Mouse (Mus musculus): ENCODE data around the gene Gm10401. TPM values are rescaled to one million over a fixed set of nuclear protein-coding genes. Genes with fewer than 3 reads are reported as not detected.
A peak's percentile ranks its signal among the peaks of the same experiment; 100 is the strongest.

Gm10401 gene
- polyA plus RNA-seq, 1 experiment from 2014 or later, result 30.3 TPM

DNA sequence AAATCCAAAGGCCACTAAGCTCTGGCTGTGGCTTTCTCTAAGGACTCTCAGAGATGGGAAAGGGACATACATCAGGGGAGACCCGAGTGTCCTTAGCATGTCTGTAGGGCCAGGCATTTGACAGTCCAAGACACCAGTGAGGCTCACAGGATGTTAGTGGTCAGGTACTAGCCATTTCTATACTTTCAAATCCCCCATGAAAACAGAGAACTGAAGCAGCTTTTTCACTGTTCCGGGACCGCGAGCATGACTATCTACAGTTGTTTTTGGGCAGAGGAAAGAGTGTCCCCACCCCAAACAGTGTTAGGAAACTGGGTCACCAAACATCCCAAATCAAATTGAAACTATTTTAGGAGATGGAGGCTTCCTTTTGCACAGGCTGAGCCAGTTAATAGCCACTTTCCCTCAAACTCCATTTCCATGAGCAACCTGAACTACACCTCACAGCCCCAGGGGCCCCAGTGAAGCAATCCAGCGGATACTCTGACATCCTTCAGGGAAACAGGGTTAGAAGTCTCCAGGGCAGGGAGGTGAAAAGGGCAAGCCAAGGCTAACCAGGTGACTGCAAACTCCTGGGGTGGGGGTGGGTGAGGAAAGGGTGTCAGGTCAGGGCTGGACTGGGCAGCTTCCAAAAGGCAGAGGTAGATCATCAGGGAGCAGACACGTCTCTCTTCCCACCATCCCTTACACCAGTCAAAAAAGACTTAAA, 35.4 kb upstream of the Gm10401 start:
- peaks cover 16% of the 10 kb centered on the region for H3K36me3 ChIP-seq
- 0 out of 2 replicates have a peak, but pooled peaks cover 6% of the 10 kb centered on the region for H3K27me3 ChIP-seq
- peak overlapping the region; percentile 96 for H3K4me3 ChIP-seq
- no peak for ATAC-seq (ENCODE audit: low FRiP score)
- no peak overlapping the region for H3K27ac ChIP-seq
- 59% methylated on average over 6 of the region's 6 CpGs for WGBS
- H3K4me1 ChIP-seq, result peaks cover 17% of the 10 kb centered on the region
- H3K4me2 ChIP-seq (replicated peaks), result peak overlapping the region; percentile 73
- H3K9ac ChIP-seq, result peak overlapping the region; percentile 96
- H3K9me3 ChIP-seq (replicated peaks), result no peaks in the 10 kb centered on the region

DNA sequence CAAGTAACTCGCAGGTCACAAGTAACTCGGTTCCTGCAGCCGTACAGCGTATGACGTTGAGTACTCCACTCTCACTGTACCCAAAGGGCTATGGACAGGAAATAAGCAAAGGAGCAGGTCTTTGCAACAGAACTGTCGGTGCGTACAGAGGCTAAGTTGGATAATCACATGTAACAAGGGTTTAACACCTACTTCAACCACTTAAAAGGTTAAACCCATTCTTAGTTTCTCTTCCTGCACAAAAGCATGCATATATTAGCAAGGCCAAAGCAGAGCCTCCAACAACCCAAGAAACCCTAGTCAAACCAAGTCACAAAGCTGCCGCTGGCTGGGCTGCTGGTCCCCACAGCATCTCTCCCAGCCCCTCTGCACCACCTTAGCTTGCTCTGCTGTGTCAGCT, 34.4 kb upstream of the Gm10401 start:
- Histone ChIP-seq H3K4me2 (replicated peaks) (peak overlapping the region; percentile 73), H3K9ac (0 out of 2 replicates have a peak overlapping the region, but pooled peaks have one; percentile 10), H3K4me1 (peaks cover 17% of the 10 kb centered on the region), H3K4me3 (no peak overlapping the region), H3K9me3 (replicated peaks) (no peaks in the 10 kb centered on the region), H3K27me3 (0 out of 2 replicates have a peak, but pooled peaks cover 3% of the 10 kb centered on the region), H3K27ac (no peak overlapping the region), H3K36me3 (peaks cover 25% of the 10 kb centered on the region)
- no peak for ATAC-seq (ENCODE audit: low FRiP score)
- 94% methylated on average over 8 of the region's 8 CpGs for WGBS

DNA sequence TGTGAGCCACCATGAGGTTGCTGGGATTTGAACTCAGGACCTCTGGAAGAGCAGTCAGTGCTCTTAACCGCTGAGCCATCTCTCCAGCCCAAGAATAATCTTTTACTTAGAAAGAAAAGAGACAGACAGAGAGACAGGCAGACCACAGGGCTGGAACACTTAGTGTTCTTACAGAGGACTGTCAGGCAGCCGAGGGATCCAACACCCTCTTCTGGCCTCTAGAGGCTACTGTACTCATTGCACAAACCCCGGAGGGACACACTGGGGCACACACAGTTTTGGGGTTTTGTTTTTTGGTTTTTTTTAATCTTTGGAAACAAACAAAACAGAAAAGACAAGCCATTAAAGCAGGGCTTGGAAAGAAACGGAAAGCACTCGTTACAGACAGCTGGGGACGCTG, 31.2 kb upstream of the Gm10401 start:
- Histone ChIP-seq H3K27ac (no peak overlapping the region), H3K9me3 (replicated peaks) (no peaks in the 10 kb centered on the region), H3K4me1 (peaks cover 27% of the 10 kb centered on the region), H3K36me3 (peaks cover 46% of the 10 kb centered on the region), H3K9ac (no peak overlapping the region), H3K4me3 (no peak overlapping the region), H3K27me3 (no peaks in the 10 kb centered on the region), H3K4me2 (replicated peaks) (no peak overlapping the region)
- ATAC-seq (ENCODE audit: low FRiP score), result no peak
- 91% methylated on average over 6 of the region's 6 CpGs for WGBS

- H3K36me3 ChIP-seq, result peaks cover 56% of the 10 kb centered on the region
- H3K4me2 ChIP-seq (replicated peaks), result no peak overlapping the region
- peaks cover 12% of the 10 kb centered on the region for H3K4me1 ChIP-seq
- H3K9ac ChIP-seq, result no peak overlapping the region
- H3K27me3 ChIP-seq, result no peaks in the 10 kb centered on the region
- WGBS, result 95% methylated on average over 22 of the region's 22 CpGs
- ATAC-seq (ENCODE audit: low FRiP score), result no peak
- H3K9me3 ChIP-seq (replicated peaks), result no peaks in the 10 kb centered on the region
- no peak overlapping the region for H3K27ac ChIP-seq
- no peak overlapping the region for H3K4me3 ChIP-seq
Observed at GRCm38 (mm10) chr5:115127421-115128179, 29.5 kb upstream of the Gm10401 start.

- no peak for ATAC-seq (ENCODE audit: low FRiP score)
- Histone ChIP-seq H3K36me3 (peaks cover 61% of the 10 kb centered on the region), H3K4me2 (replicated peaks) (no peak overlapping the region), H3K4me1 (peaks cover 10% of the 10 kb centered on the region; the same call in 1 of the 2 replicates), H3K27me3 (no peaks in the 10 kb centered on the region), H3K9ac (no peak overlapping the region), H3K27ac (no peak overlapping the region), H3K4me3 (no peak overlapping the region), H3K9me3 (replicated peaks) (no peaks in the 10 kb centered on the region)
- 92% methylated on average over 28 of the region's 28 CpGs for WGBS
Observed at GRCm38 (mm10) chr5:115126578-115127312, 28.6 kb upstream of the Gm10401 start.

- WGBS, result 22% methylated on average over 24 of the region's 24 CpGs
- Histone ChIP-seq H3K4me2 (replicated peaks) (peak overlapping the region; percentile 21; the same call in 1 of the 2 replicates), H3K36me3 (peaks cover 61% of the 10 kb centered on the region), H3K9ac (no peak overlapping the region), H3K4me3 (no peak overlapping the region), H3K27me3 (no peaks in the 10 kb centered on the region), H3K27ac (peak overlapping the region; percentile 30), H3K4me1 (peaks cover 10% of the 10 kb centered on the region; the same call in 1 of the 2 replicates), H3K9me3 (replicated peaks) (no peaks in the 10 kb centered on the region)
- peak; percentile 44; the same call in 1 of the 2 replicates for ATAC-seq (ENCODE audit: low FRiP score)
Observed at GRCm38 (mm10) chr5:115125211-115125871, 27.2 kb upstream of the Gm10401 start.

GRCm38 (mm10) chr5:115124690-115125089, 26.6 kb upstream of the Gm10401 start:
- Histone ChIP-seq H3K4me2 (replicated peaks) (no peak overlapping the region), H3K9ac (no peak overlapping the region), H3K27ac (peak overlapping the region; percentile 30; the same call in 1 of the 2 replicates), H3K27me3 (no peaks in the 10 kb centered on the region), H3K9me3 (replicated peaks) (no peaks in the 10 kb centered on the region), H3K36me3 (peaks cover 55% of the 10 kb centered on the region), H3K4me3 (no peak overlapping the region), H3K4me1 (peaks cover 10% of the 10 kb centered on the region; the same call in 1 of the 2 replicates)
- no peak for ATAC-seq (ENCODE audit: low FRiP score)
- WGBS, result 97% methylated on average over 6 of the region's 6 CpGs

DNA sequence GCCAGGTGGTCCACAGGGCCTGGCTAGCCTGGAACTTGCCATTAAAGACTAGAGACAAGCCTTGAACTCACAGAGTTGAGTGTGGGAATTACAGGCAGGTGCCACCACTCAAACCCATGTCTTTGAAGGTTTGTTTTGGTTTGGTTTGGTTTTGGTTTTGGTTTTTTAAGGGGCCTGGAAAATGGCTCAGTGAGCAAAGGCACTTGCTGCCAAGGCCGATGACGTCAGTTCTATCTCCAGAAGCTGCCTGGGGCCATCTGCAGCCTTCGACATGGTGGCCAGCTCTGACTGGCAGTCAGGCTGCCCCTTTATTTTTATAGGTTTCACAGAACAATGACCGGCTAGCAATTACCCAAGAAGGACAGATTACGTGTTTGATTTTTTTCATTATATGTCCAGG, 22.9 kb upstream of the Gm10401 start:
- Histone ChIP-seq H3K9me3 (replicated peaks) (no peaks in the 10 kb centered on the region), H3K4me2 (replicated peaks) (no peak overlapping the region), H3K4me3 (no peak overlapping the region), H3K4me1 (peaks cover 20% of the 10 kb centered on the region), H3K36me3 (peaks cover 34% of the 10 kb centered on the region), H3K27ac (no peak overlapping the region), H3K27me3 (no peaks in the 10 kb centered on the region), H3K9ac (no peak overlapping the region)
- 81% methylated on average over 5 of the region's 5 CpGs for WGBS
- ATAC-seq (ENCODE audit: low FRiP score), result no peak

DNA sequence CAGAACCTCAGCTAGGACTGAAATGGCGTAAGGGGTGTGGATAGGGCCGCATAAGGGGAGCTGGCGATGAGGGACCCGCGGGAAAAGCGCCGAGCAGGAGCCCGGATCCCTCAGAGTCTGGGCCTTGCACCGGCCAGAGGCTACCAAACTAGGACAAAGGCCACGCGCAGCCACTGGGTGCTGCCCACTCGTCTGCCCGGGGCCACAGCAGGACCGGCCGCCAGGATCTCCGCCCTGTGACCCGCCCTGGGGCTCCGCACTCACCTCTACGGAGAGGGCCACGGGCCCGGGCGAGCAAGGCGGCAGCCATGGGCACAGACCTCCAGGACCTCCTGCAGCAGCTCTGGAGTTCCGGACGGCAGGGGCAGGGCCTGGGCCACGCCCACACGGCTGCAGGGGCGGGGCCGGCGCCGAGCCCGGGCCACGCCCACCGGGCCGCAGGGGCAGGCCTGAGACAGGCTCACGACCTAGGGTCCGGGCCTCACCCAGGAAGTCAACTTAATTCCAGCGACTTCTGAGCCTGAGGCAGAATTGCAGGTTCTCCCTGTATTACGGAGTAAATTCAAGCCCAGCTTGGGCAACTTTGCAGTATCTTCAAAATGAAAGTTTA, 21.0 kb upstream of the Gm10401 start, which contains the start of gene Acads:
Acads (minus strand) TSS at position 386 of the 610 bp plus-strand sequence.
- Histone ChIP-seq H3K9me3 (replicated peaks) (no peaks in the 10 kb centered on the region), H3K27ac (peak within 1 kb of the TSS; percentile 35), H3K27me3 (no peaks in the 10 kb centered on the region), H3K36me3 (peaks cover 33% of the 10 kb centered on the region), H3K9ac (peak within 1 kb of the TSS; percentile 83), H3K4me2 (replicated peaks) (peak within 1 kb of the TSS; percentile 83), H3K4me3 (peak within 1 kb of the TSS; percentile 76), H3K4me1 (peaks cover 11% of the 10 kb centered on the region)
- ATAC-seq (ENCODE audit: low FRiP score), result peak; percentile 82
- WGBS, result under 1% methylated on average over 39 of the region's 39 CpGs

GRCm38 (mm10) chr5:115117467-115117866, 19.4 kb upstream of the Gm10401 start:
- no peaks in the 10 kb centered on the region for H3K9me3 ChIP-seq (replicated peaks)
- H3K27me3 ChIP-seq, result no peaks in the 10 kb centered on the region
- ATAC-seq (ENCODE audit: low FRiP score), result no peak
- H3K4me3 ChIP-seq, result no peak overlapping the region
- 95% methylated on average over 13 of the region's 13 CpGs for WGBS
- H3K27ac ChIP-seq, result no peak overlapping the region
- H3K4me2 ChIP-seq (replicated peaks), result no peak overlapping the region
- no peak overlapping the region for H3K9ac ChIP-seq
- H3K4me1 ChIP-seq, result peaks cover 11% of the 10 kb centered on the region
- peaks cover 26% of the 10 kb centered on the region for H3K36me3 ChIP-seq

GRCm38 (mm10) chr5:115116426-115116825, 18.3 kb upstream of the Gm10401 start:
- Histone ChIP-seq H3K4me3 (no peak overlapping the region), H3K27ac (no peak overlapping the region), H3K36me3 (peaks cover 27% of the 10 kb centered on the region), H3K27me3 (no peaks in the 10 kb centered on the region), H3K9ac (no peak overlapping the region), H3K4me1 (peaks cover 11% of the 10 kb centered on the region), H3K4me2 (replicated peaks) (no peak overlapping the region), H3K9me3 (replicated peaks) (no peaks in the 10 kb centered on the region)
- WGBS, result 91% methylated on average over 3 of the region's 3 CpGs
- ATAC-seq (ENCODE audit: low FRiP score), result no peak

Data from hindbrain, embryonic 12.5 days (tissue).